Mouse (Mus musculus) spleen, adult 12 weeks (tissue): Measurements from ENCODE around the gene Gm11214.

ENCODE experiments used
- DNase-seq: peaks from one replicate; pipeline ENCODE4 v3.0.0; 2022; ENCODE audit warnings: low spot score

Gene Gm11214

GRCm38 (mm10) chr4:63663279-63663678 lies at the start of gene Gm11214:
Gene Gm11214 (minus strand): TSS chr4:63663379.
- no peak for DNase-seq

DNA sequence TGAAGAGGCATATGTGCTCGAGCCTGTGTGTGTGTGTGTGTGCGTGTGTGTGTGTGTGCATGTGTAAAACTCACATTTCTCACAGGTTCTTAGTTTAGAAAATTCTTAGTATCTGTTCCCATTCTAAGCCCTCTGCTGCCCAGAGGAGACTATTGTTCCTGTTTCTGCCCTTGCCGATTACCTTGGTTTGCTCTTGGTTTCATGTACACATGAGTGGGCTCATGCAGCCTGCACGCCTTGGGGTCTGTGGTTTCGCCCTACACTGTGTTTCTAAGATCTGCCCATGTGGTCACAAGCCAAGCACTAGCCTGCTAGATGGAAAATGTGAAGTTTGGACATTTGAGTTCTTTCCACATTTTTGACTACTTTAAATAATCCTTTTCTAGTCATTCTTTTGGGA lies 48.7 kb upstream of the Gm11214 start:
- DNase-seq = no peak

GRCm38 (mm10) chr4:63710431-63711220 lies 47.4 kb upstream of the Gm11214 start:
- no peak for DNase-seq

DNA sequence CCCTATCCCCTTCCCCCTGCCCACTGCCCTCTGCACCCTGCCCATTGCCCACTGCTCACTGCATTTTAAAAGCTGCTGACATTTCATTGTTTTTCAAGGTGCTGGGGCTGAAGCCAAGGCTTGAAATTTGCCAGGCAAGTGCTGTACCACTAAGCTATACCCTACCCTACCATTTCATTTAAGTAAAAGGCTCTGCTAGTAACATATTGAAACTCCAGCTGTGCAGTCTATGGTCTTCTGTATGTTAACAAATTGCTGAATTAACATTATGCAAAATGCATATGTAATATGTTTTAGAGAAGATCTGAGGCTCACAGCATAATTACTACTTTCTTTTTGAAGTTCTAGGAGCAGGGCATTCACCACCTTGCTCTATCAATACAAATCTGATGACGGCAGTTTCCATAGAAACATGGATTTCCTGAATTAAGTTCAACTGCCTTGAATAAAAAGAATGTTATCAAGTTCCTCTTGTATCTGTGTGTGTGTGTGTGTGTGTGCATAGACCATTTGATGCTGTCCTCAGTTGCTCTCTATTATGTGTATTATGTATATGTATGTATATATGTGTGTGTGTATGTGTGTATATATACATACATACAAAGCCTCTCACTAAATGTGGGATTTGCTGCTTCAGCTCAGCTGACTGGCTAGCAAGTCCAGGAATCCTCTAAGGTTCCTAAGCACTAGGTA lies 43.2 kb upstream of the Gm11214 start:
- DNase-seq = no peak

- DNase-seq = no peak
These were observed 41.1 kb upstream of the Gm11214 start for GRCm38 (mm10) chr4:63704232-63704631.

DNA sequence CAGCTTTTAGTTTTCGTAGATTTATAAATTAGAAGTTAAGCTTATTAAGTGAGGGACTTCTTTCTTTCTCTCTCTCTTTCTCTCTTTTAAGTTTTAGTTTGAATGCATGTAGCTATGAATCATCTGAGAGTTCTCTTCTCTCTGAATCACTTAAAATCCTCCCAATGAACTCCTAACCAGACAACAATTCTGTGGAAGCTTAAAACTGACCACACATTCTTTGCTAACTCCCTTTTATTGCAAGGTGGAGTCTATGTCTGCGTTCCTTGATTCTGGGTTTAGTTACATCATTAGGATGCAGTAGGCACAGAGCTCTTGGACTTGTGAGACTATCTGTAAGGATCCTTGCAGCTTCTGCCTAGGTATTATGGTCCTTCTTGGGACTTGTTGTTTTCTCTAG lies 40.5 kb upstream of the Gm11214 start:
- DNase-seq = no peak

- no peak for DNase-seq
These were observed 39.0 kb upstream of the Gm11214 start for GRCm38 (mm10) chr4:63702006-63702704.

DNA sequence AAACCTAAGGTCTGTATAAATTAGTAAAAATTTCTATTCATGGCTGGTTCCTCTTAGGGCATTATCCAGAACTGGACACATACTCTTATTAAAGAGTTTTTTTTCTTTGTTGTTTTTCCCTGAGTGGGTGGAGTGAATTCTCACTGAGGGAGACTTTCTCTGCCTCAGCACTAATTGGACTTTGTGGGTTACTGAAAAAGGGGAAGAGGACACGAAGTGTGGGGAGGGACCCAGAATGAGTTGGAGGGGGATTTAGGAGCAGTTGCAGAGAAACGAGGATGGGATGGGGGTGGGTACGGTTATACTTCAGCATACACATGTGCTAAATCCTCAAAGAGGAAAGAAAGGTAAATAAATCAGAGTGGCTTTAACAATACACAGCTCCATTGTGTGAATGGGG lies 36.6 kb upstream of the Gm11214 start:
- no peak for DNase-seq

DNA sequence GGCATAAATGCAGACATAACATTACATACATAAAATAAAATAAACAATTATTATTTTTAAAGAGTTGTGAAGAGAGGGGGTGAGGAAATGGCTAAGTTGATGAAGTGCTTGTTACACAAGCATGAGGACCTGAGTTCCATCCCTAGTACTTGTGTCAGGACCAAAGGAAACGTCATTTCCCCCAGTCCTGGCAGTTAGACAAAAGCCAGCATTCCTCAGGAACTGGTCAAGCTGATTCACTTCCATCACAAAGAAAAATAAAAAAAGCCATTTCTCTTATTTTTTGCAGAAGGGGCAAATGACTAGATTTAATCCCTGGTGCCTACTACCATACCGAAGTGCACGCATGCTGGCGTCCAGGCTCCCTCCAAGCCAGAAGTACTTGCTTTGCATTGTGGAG lies 33.7 kb upstream of the Gm11214 start:
- no peak for DNase-seq

GRCm38 (mm10) chr4:63692351-63692750 lies 29.2 kb upstream of the Gm11214 start:
- no peak for DNase-seq

- DNase-seq = no peak
These were observed 24.2 kb upstream of the Gm11214 start for GRCm38 (mm10) chr4:63687429-63687828.

- no peak for DNase-seq
These were observed 23.0 kb upstream of the Gm11214 start for GRCm38 (mm10) chr4:63686157-63686556.

DNA sequence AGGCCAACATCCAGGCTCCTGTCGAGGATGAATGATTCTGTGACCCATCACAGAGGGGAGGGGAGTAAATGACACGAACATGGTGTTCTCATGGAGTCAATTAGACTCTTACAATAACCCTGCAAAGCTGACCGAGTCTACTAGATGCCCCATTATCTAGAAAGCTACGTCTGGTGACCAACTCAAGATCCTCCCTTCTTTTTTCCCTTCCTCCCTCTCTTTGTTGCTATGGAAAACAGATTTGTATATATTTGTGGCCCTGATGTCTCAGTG lies 22.0 kb upstream of the Gm11214 start:
- no peak for DNase-seq

DNA sequence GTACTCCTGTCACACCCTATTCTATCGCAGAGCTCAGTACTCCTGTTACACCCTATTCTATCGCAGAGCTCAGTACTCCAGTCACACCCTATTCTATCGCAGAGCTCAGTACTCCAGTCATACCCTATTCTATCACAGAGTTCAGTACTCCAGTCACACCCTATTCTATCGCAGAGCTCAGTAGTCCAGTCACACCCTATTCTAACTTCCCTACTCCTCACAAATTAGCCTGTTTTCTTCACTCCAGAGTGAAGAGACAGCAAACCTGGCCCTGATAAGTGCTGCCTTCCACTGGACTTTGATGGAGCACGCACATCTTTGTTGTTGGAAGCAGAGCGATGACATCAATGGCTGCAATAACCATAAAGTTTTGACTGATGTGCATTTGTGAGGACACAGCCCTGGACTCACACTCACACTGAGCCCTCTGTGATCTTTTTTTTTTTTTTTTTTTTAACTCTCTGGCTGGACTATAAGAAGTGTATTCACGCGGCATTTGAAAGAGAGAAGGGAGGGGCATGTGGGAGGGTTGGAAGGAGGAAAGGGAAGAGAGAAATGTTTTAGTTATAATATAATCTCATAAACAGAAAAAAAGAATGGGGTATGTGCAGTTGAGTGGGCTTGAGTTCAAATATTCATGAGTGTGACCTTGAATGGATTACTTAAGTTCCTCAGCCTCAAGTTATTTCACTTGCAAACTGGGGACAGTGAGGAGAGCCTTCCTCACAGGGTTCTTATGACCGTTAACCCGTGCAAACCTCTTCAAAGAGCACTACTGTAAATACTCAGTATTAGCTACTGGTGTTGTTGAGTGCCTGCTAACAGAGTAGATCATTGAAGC lies 21.5 kb upstream of the Gm11214 start:
- DNase-seq = no peak

- no peak for DNase-seq
These were observed 20.5 kb upstream of the Gm11214 start for GRCm38 (mm10) chr4:63683716-63684115.

GRCm38 (mm10) chr4:63683056-63683455 lies 19.9 kb upstream of the Gm11214 start:
- no peak for DNase-seq

DNA sequence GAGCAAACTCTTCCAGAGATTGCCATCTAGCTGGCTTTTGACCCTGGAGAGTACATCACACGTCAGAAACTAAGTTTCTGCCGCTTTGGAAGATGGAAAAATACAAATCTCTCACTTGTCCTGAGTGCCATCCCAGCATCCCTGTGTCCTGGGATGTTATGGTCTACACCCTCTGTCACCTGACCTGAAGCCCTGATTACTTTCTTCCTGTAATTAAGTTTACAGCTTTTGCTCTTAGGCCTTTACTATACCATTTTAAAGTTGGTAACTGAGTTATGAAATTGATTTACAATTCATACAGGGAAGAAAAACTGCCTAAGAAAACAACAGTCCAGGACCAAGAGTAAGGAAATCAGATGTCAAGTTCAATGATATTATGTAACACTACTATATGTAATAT lies 19.3 kb upstream of the Gm11214 start:
- DNase-seq = no peak

DNA sequence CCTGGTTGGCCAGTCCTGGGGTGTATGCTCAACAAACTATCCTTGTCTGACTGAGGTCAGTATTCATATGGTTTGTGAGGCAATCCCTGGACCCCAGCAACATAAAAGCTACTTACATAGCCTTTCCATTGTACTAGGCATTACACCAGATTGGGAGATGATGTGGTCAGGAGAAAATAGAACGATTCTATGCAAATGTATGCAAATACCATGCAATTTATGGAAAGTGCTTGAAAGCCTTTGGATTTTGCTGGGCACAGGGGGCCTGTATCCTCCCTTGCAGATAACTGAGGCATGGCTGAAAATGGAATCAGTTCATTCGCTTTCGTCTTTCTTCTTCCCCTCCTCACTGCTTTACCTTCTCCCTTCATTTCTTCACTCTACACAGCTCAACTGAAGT lies 18.4 kb upstream of the Gm11214 start:
- no peak for DNase-seq

DNA sequence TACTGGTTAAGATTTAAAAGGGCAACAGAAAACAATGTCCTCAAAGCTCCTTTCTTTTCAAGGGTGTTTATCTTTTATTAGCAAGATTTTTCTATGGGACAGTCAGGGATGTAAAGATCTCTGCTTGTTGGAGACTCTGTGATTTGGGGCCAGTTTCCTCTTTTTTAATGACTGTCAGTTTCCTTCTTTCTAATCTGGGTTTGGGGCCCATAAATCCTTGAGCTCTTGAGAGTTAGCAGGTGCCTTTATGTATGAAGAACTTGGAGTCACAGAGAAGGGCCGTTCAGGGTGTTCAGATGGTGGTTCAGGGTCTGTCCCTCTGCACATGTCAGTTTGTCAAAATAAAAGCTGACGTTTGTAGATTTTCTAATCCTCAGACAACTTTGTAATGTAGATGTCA lies 11.9 kb upstream of the Gm11214 start:
- no peak for DNase-seq

GRCm38 (mm10) chr4:63668255-63668654 lies 5.1 kb upstream of the Gm11214 start:
- no peak for DNase-seq

DNA sequence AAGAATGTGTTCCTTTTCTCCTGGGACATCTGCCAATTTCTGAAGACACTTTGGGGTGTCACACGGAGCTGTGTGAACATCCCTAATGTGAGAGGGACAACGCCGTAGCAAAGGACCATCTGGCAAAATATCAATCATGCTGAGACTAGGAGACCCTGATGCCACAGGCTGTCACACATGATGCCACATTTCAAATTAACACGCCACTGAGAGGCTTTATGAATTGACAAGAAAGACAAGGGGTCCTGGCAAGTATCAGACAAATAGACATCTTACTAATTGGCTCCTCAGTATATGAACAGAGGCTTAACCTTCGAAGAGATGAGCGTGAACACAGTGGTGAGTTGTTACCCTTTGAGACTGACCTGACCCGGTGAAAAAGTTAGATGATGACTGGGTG lies 2.6 kb upstream of the Gm11214 start:
- DNase-seq = no peak

DNA sequence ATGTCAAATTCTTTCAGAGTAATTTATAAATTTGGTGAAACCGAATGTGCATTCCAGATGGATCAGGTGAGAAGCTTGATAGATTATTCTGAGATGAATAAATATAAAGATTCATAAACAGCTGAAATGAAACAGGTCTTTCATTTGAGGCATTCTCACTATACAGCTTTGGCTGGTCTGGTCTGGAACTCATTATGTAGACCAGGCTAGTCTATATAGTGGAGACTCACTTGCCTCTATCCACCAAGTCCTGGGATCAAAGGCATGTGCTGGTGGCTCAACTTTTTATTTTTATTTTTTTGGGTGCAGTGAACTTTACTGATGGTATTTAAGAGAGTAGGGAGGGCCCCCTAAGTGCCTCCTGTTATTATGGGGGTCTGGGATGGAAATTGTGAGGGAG lies 1.3 kb downstream of the Gm11214 start:
- no peak for DNase-seq
